Mouse (Mus musculus): Measurements from ENCODE around the gene Tsc22d3. TPM values are rescaled to one million over a fixed set of nuclear protein-coding genes. Genes with fewer than 3 reads are reported as not detected.

Tsc22d3 gene
- total and polyA plus RNA-seq, 3 experiments: 133 to 205 (median 140) TPM

DNA sequence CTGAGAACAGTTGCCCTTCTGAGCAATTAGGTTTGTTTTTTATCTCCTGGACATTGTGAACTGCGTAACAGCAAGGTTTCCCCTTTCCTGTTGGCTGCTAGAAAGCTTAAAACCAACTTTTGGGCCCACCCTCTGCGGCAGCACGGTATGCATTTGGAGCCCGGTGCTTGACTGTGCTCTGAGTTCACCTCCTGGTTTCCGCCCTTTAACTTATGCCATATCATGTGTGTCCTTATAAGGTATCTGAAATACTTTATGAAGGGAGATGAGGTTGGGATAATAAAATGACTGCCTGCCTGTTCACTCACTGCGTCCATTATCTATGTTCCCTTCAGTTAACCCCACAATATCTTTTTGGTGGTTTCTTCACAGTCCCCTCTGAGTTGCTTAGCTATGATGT is 106.3 kb downstream of the Tsc22d3 start:
- no peaks in the 10 kb centered on the region for H3K36me3 ChIP-seq (ENCODE audit: control insufficient read depth, insufficient read depth, low read length)
- 65% methylated on average over 6 of the region's 6 CpGs for WGBS
- intact Hi-C loops (cut with DNase I): no loop called here
- H3K4me1 ChIP-seq (ENCODE audit: control insufficient read depth, insufficient read depth, low read length): no peaks in the 10 kb centered on the region; the same call in 1 of the 2 replicates
- TF ChIP-seq POLR2A (IDR thresholded peaks at IDR 0.05; ENCODE audit: insufficient read depth, low read depth, low read length) (no peak), CTCF (IDR thresholded peaks at IDR 0.05) (no peak), EP300 (IDR thresholded peaks at IDR 0.05; ENCODE audit: insufficient read depth, low read depth, low read length) (no peak)
- DNase-seq: no peak
- no peaks in the 10 kb centered on the region for H3K27me3 ChIP-seq (ENCODE audit: control insufficient read depth, insufficient read depth, low read length)
- no peak overlapping the region for H3K4me3 ChIP-seq
- H3K79me2 ChIP-seq (replicated peaks; ENCODE audit: control insufficient read depth, insufficient read depth, low read length): no peaks in the 10 kb centered on the region
- H3K9ac ChIP-seq (ENCODE audit: low read depth, low read length): no peak overlapping the region
- H3K27ac ChIP-seq: no peak overlapping the region

DNA sequence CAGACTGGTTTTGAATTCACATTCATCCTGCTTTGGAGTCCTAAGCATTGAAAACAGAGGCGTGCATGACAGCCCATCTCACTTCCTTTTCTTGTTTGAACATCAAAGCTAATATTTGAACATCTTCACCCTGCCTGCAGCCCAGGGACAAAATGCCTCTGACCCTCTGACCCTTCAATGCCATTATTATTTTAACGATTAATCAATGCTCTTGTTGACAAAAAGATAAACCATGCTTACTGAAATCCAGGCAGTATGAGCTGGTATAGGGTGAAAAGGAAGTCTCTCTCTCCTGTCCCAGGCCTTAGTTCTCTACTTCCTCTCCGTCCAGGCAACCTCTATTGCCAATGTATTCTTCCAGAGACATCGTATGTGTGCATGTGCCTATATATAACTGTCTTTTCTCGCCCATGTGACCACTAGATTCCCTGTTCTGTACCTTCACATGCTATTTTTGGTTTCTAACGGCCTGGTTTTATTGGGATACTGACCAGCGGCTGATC is 106.9 kb downstream of the Tsc22d3 start:
- DNase-seq: no peak
- intact Hi-C loops (cut with DNase I): loop anchor here (2.0 kb wide), 1 partner anchor 229 kb away; no protein-coding TSS in a partner anchor
- Histone ChIP-seq H3K79me2 (replicated peaks; ENCODE audit: control insufficient read depth, insufficient read depth, low read length) (no peaks in the 10 kb centered on the region), H3K4me1 (ENCODE audit: control insufficient read depth, insufficient read depth, low read length) (no peaks in the 10 kb centered on the region; the same call in 1 of the 2 replicates), H3K27me3 (ENCODE audit: control insufficient read depth, insufficient read depth, low read length) (no peaks in the 10 kb centered on the region), H3K4me3 (no peak overlapping the region), H3K9ac (ENCODE audit: low read depth, low read length) (no peak overlapping the region), H3K36me3 (ENCODE audit: control insufficient read depth, insufficient read depth, low read length) (no peaks in the 10 kb centered on the region), H3K27ac (no peak overlapping the region)
- no peak for TF ChIP-seq EP300 (IDR thresholded peaks at IDR 0.05; ENCODE audit: insufficient read depth, low read depth, low read length)
- no peak for TF ChIP-seq CTCF (IDR thresholded peaks at IDR 0.05)
- no peak for TF ChIP-seq POLR2A (IDR thresholded peaks at IDR 0.05; ENCODE audit: insufficient read depth, low read depth, low read length)
- WGBS: 45% methylated on average over 7 of the region's 7 CpGs

DNA sequence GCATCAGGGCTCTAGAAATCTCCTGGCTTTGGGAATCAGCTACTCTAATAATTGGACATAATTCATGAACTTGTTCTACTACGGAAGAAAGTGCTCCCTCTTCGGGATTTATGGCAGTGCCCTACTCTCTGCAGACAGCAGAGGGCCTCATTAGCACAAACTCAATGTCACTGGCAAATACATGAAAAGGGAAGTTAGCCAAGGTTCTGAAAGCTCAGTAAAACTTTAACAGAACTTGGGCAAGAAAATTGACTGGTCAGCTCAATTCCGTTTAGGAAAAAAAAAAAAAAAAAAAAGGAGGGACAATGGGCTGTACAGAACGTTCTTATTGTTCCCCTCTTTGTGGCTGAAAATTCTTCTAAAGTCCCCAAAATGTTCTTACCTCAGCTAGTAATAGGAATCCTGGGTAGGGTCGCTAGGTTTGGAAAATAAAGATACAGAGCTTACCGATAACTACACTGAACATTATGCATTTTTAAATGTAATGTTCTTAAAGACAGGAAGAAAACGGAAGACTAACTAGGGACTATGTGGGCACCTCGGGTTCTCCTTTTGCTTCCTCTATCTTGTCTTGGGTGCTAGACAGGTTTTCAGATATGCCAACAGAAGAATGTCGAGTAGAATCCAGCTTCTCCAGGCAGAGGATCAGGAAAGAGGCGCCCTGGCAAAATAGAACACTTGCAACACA is 108.4 kb downstream of the Tsc22d3 start:
- Histone ChIP-seq H3K9ac (ENCODE audit: low read depth, low read length) (no peak overlapping the region), H3K4me3 (no peak overlapping the region), H3K79me2 (replicated peaks; ENCODE audit: control insufficient read depth, insufficient read depth, low read length) (no peaks in the 10 kb centered on the region), H3K27ac (no peak overlapping the region), H3K4me1 (ENCODE audit: control insufficient read depth, insufficient read depth, low read length) (no peaks in the 10 kb centered on the region; the same call in 1 of the 2 replicates), H3K27me3 (ENCODE audit: control insufficient read depth, insufficient read depth, low read length) (no peaks in the 10 kb centered on the region), H3K36me3 (ENCODE audit: control insufficient read depth, insufficient read depth, low read length) (no peaks in the 10 kb centered on the region)
- 44% methylated on average over 10 of the region's 10 CpGs for WGBS
- intact Hi-C loops (cut with DNase I): loop anchor here (1.0 to 2.0 kb wide), 2 partner anchors 108 to 231 kb away; partner anchors contain the start of gene Tsc22d3
- TF ChIP-seq POLR2A (IDR thresholded peaks at IDR 0.05; ENCODE audit: insufficient read depth, low read depth, low read length) (no peak), CTCF (IDR thresholded peaks at IDR 0.05) (peak; percentile 86)
- DNase-seq: peak; percentile 53 to 67

DNA sequence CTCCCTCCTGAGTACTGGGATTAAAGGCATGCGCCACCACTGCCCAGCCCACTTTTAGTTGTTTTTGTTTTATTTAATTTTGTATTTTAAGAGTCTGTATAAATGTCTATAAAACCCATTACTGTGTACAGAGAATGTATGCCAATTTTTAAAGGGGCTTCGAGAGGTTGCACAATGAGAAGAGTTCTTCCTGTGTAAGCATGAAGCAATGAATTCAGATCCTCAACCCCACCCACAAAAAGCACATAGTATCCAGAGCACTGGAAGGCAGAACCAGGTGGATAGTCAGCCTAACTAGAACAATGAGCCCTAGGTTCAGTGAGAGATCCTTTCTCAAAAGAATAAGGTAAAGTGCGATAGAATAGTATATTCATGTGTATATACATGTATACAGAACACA is 110.3 kb downstream of the Tsc22d3 start:
- H3K9ac ChIP-seq (ENCODE audit: low read depth, low read length): no peak overlapping the region
- no peaks in the 10 kb centered on the region for H3K79me2 ChIP-seq (replicated peaks; ENCODE audit: control insufficient read depth, insufficient read depth, low read length)
- H3K4me3 ChIP-seq: no peak overlapping the region
- no peak overlapping the region for H3K27ac ChIP-seq
- H3K36me3 ChIP-seq (ENCODE audit: control insufficient read depth, insufficient read depth, low read length): no peaks in the 10 kb centered on the region
- DNase-seq: no peak
- H3K27me3 ChIP-seq (ENCODE audit: control insufficient read depth, insufficient read depth, low read length): no peaks in the 10 kb centered on the region
- H3K4me1 ChIP-seq (ENCODE audit: control insufficient read depth, insufficient read depth, low read length): no peaks in the 10 kb centered on the region; the same call in 1 of the 2 replicates
- no peak for TF ChIP-seq CTCF (IDR thresholded peaks at IDR 0.05)
- TF ChIP-seq EP300 (IDR thresholded peaks at IDR 0.05; ENCODE audit: insufficient read depth, low read depth, low read length): no peak
- TF ChIP-seq POLR2A (IDR thresholded peaks at IDR 0.05; ENCODE audit: insufficient read depth, low read depth, low read length): no peak
- 85% methylated on average over 3 of the region's 3 CpGs for WGBS
- intact Hi-C loops (cut with DNase I): no loop called here

Other genes with a start within 250 kb of the Tsc22d3 start
- gene Prps1, start 144.0 kb downstream of the Tsc22d3 start, total RNA-seq (2021): 10 to 100 TPM; 24.5 to 28.0 TPM
- gene Prps1, start 144.0 kb downstream of the Tsc22d3 start, polyA plus RNA-seq (2012; rRNA removed): 14.9 and 23.4 TPM in 2 replicates
- gene Mid2, start 63.9 kb upstream of the Tsc22d3 start, total RNA-seq (2021): 10 to 100 TPM; 15.3 to 19.7 TPM
- 6.6 and 12.9 TPM in 2 replicates for gene Mid2, start 63.9 kb upstream of the Tsc22d3 start, polyA plus RNA-seq (2012; rRNA removed)
- not detected for gene Tex13b, start 212.8 kb upstream of the Tsc22d3 start, total RNA-seq (2021)
- gene Tex13b, start 212.8 kb upstream of the Tsc22d3 start, polyA plus RNA-seq (2012; rRNA removed): not detected in 2 replicates